ENCODE assay signal across 11 mouse cellular contexts in the genomic region with DNA sequence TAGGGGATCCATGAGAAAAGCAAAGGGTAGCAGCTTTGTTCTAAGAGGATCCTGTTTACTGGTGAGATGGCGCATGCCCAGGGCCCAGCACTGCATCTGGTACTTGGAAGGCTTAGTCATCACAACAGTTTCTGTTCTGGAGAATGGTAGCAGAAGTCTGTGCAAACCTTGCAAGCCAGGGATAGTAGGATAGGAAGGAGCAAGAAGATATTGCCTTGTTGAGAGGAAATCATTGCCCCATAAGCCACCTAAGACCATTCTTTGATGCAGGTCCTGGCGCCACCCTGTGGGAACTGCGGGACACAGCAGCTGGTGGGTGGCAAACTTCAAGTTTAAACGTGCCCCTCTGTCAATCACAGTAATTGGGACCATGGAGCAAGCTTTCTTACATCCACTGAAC.
DNase-seq lines count a peak whose midpoint lies in the region; ATAC-seq and TF ChIP-seq lines count a peak whose summit lies in the region.
"Had no signal": no experiment of that assay in that cellular context is flagged by ENCODE, and none has a peak within 500 bp of the region (broad histone marks: within the 10 kb centered on the region; RNA-seq: fewer than 3 reads in every experiment).

No protein-coding gene starts in this region.

- 0 out of 2 replicates have a peak, but pooled peaks have one; percentile 27 for ATAC-seq in forebrain, postnatal 0 days
- ATAC-seq in forebrain, embryonic 13.5 days = no peak
- no peak for ATAC-seq in midbrain, postnatal 0 days (ENCODE audit: low FRiP score)
- no peak for ATAC-seq in midbrain, embryonic 14.5 days (ENCODE audit: low FRiP score, low TSS enrichment)
- ATAC-seq in midbrain, embryonic 15.5 days (replicated peaks) = no peak

- no peak overlapping the region for H3K9ac ChIP-seq in forebrain, postnatal 0 days
- no peak overlapping the region for H3K9ac ChIP-seq in forebrain, embryonic 13.5 days
- no peak overlapping the region for H3K9ac ChIP-seq in midbrain, postnatal 0 days (replicated peaks; ENCODE audit: low read length, poor library complexity, severe bottlenecking)
- no peak overlapping the region for H3K9ac ChIP-seq in midbrain, embryonic 14.5 days (replicated peaks; ENCODE audit: low read length)
- H3K9ac ChIP-seq in midbrain, embryonic 15.5 days = no peak overlapping the region
- H3K9ac ChIP-seq: heart, embryonic 13.5 days; limb, embryonic 15.5 days had no signal

- DNase-seq in forebrain, postnatal 0 days = peak; percentile 24
- peak; percentile 21 for DNase-seq in midbrain, postnatal 0 days (ENCODE audit: low spot score)
- no peak for DNase-seq in midbrain, embryonic 14.5 days
- DNase-seq in layer of hippocampus, adult 18-20 months (ENCODE audit: low spot score in 2 of 2) = peak; percentile 60 to 68
- peak; percentile 52 for DNase-seq in right cerebral cortex, postnatal 25 days
- no peak for DNase-seq in kidney, postnatal 14 days

- peak; percentile 68 for TF ChIP-seq CTCF in forebrain, postnatal 0 days (IDR thresholded peaks at IDR 0.05; ENCODE audit: low read depth)
- TF ChIP-seq CTCF in midbrain, postnatal 0 days (IDR thresholded peaks at IDR 0.05) = peak; percentile 64

- H3K9me3 ChIP-seq in forebrain, postnatal 0 days (ENCODE audit: low read length) = no peaks in the 10 kb centered on the region
- no peaks in the 10 kb centered on the region for H3K9me3 ChIP-seq in forebrain, embryonic 13.5 days (replicated peaks)
- no peaks in the 10 kb centered on the region for H3K9me3 ChIP-seq in midbrain, postnatal 0 days (ENCODE audit: low read length)
- H3K9me3 ChIP-seq in midbrain, embryonic 14.5 days (ENCODE audit: control insufficient read depth, low read length) = no peaks in the 10 kb centered on the region
- no peaks in the 10 kb centered on the region for H3K9me3 ChIP-seq in midbrain, embryonic 15.5 days
- H3K9me3 ChIP-seq: G1E; heart, embryonic 13.5 days; limb, embryonic 15.5 days had no signal

- H3K27ac ChIP-seq in forebrain, postnatal 0 days (ENCODE audit: low read depth, low read length) = no peak overlapping the region
- H3K27ac ChIP-seq in forebrain, embryonic 13.5 days = no peak overlapping the region
- H3K27ac ChIP-seq in midbrain, postnatal 0 days (ENCODE audit: low read depth, low read length) = no peak overlapping the region
- no peak overlapping the region for H3K27ac ChIP-seq in midbrain, embryonic 14.5 days (replicated peaks; ENCODE audit: low read depth, low read length)
- no peak overlapping the region for H3K27ac ChIP-seq in midbrain, embryonic 15.5 days
- H3K27ac ChIP-seq: heart, embryonic 13.5 days; limb, embryonic 15.5 days had no signal

- H3K4me2 ChIP-seq in forebrain, postnatal 0 days (ENCODE audit: low read depth) = no peak overlapping the region
- H3K4me2 ChIP-seq in forebrain, embryonic 13.5 days = no peak overlapping the region
- no peak overlapping the region for H3K4me2 ChIP-seq in midbrain, postnatal 0 days (ENCODE audit: low read depth, low read length, poor library complexity, severe bottlenecking)
- no peak overlapping the region for H3K4me2 ChIP-seq in midbrain, embryonic 14.5 days (ENCODE audit: low read length)
- no peak overlapping the region for H3K4me2 ChIP-seq in midbrain, embryonic 15.5 days
- H3K4me2 ChIP-seq: heart, embryonic 13.5 days; limb, embryonic 15.5 days had no signal

- WGBS in forebrain, postnatal 0 days = 73% methylated on average over 4 of the region's 4 CpGs
- WGBS in forebrain, embryonic 13.5 days = 77% methylated on average over 4 of the region's 4 CpGs
- 69% methylated on average over 4 of the region's 4 CpGs for WGBS in midbrain, postnatal 0 days
- WGBS in midbrain, embryonic 14.5 days = 80% methylated on average over 4 of the region's 4 CpGs
- WGBS in midbrain, embryonic 15.5 days = 72% methylated on average over 4 of the region's 4 CpGs

- no peaks in the 10 kb centered on the region for H3K27me3 ChIP-seq in forebrain, postnatal 0 days (ENCODE audit: insufficient read depth, low read length)
- no peaks in the 10 kb centered on the region for H3K27me3 ChIP-seq in forebrain, embryonic 13.5 days
- H3K27me3 ChIP-seq in midbrain, postnatal 0 days (ENCODE audit: insufficient read depth, low read length) = no peaks in the 10 kb centered on the region
- no peaks in the 10 kb centered on the region for H3K27me3 ChIP-seq in midbrain, embryonic 14.5 days (ENCODE audit: control insufficient read depth, insufficient read depth, low read length)
- no peaks in the 10 kb centered on the region for H3K27me3 ChIP-seq in midbrain, embryonic 15.5 days (replicated peaks)
- H3K27me3 ChIP-seq: heart, embryonic 13.5 days; limb, embryonic 15.5 days had no signal

- no peak overlapping the region for H3K4me3 ChIP-seq in forebrain, postnatal 0 days (ENCODE audit: low read depth, low read length)
- H3K4me3 ChIP-seq in forebrain, embryonic 13.5 days = no peak overlapping the region
- H3K4me3 ChIP-seq in midbrain, postnatal 0 days (ENCODE audit: low read depth, low read length) = no peak overlapping the region
- H3K4me3 ChIP-seq in midbrain, embryonic 14.5 days (replicated peaks; ENCODE audit: low read depth, low read length) = no peak overlapping the region
- no peak overlapping the region for H3K4me3 ChIP-seq in midbrain, embryonic 15.5 days
- H3K4me3 ChIP-seq: heart, embryonic 13.5 days; limb, embryonic 15.5 days had no signal

- no peaks in the 10 kb centered on the region for H3K4me1 ChIP-seq in forebrain, postnatal 0 days (ENCODE audit: insufficient read depth)
- H3K4me1 ChIP-seq in forebrain, embryonic 13.5 days = no peaks in the 10 kb centered on the region
- H3K4me1 ChIP-seq in midbrain, postnatal 0 days (ENCODE audit: insufficient read depth, low read length) = no peaks in the 10 kb centered on the region
- no peaks in the 10 kb centered on the region for H3K4me1 ChIP-seq in midbrain, embryonic 14.5 days (ENCODE audit: control insufficient read depth, insufficient read depth, low read length)
- H3K4me1 ChIP-seq in midbrain, embryonic 15.5 days = no peaks in the 10 kb centered on the region

- H3K36me3 ChIP-seq in forebrain, postnatal 0 days (ENCODE audit: insufficient read depth) = no peaks in the 10 kb centered on the region
- no peaks in the 10 kb centered on the region for H3K36me3 ChIP-seq in forebrain, embryonic 13.5 days (ENCODE audit: poor library complexity, severe bottlenecking)
- no peaks in the 10 kb centered on the region for H3K36me3 ChIP-seq in midbrain, postnatal 0 days (ENCODE audit: insufficient read depth, low read length)
- H3K36me3 ChIP-seq in midbrain, embryonic 14.5 days (ENCODE audit: control insufficient read depth, insufficient read depth, low read length) = no peaks in the 10 kb centered on the region
- H3K36me3 ChIP-seq in midbrain, embryonic 15.5 days (replicated peaks) = no peaks in the 10 kb centered on the region
- H3K36me3 ChIP-seq: G1E; heart, embryonic 13.5 days; limb, embryonic 15.5 days had no signal

Comparison
In these comparisons a context has a peak if more than half of its experiments do, and no peak if none do; other contexts are left out.
1. DNase-seq: peak in forebrain, postnatal 0 days (single experiment), midbrain, postnatal 0 days (single experiment), layer of hippocampus, adult 18-20 months (2 of 2) and right cerebral cortex, postnatal 25 days (single experiment); none in midbrain, embryonic 14.5 days (single experiment) and kidney, postnatal 14 days (single experiment).